Mouse (Mus musculus) Patski (cell line): ENCODE measurements at regions not wholly inside any gene's neighbourhood (a gene's known extent, or its start where the extent isn't known, plus 50 kb on each side); places are given as distances from the start of the nearest gene placed in this dataset.

ENCODE experiments used
- ATAC-seq: fragments of 100-300 bp; one replicate; pipeline ENCODE4 v1.8.0; 2021
- CTCF ChIA-PET: fragments of 350-600 bp; sonication (Branson Sonifier 250); formaldehyde crosslinking; loops from one replicate; lab custom pipeline; 2022; ENCODE audit warnings: inconsistent platforms; lab: Charles Lee
- POLR2A ChIA-PET: fragments of 350-600 bp; sonication (Branson Sonifier 250); formaldehyde crosslinking; loops from one replicate; lab custom pipeline; 2022; ENCODE audit warnings: antibody characterized with exemption, inconsistent platforms; lab: Charles Lee
- DNase-seq: peaks from one replicate; pipeline ENCODE4 v3.0.0-alpha.2; 2011; ENCODE audit warnings: low read depth, low spot score
- H3K27me3 ChIP-seq: fragments of 371-371 bp; one replicate; pipeline ENCODE4 v1.5.1; 2021
- CTCF ChIP-seq: fragments of 100-300 bp; IDR thresholded peaks from one replicate; pipeline ENCODE4 v1.5.1; 2021
- in situ Hi-C: fragments of 300-500 bp; cut with MboI; formaldehyde crosslinking; loops from 3 replicates; pipeline ENCODE4 v1.11.1; 2018; ENCODE audit warnings: low pct_unique_long_range_greater_than_20kb, mixed read lengths

DNA sequence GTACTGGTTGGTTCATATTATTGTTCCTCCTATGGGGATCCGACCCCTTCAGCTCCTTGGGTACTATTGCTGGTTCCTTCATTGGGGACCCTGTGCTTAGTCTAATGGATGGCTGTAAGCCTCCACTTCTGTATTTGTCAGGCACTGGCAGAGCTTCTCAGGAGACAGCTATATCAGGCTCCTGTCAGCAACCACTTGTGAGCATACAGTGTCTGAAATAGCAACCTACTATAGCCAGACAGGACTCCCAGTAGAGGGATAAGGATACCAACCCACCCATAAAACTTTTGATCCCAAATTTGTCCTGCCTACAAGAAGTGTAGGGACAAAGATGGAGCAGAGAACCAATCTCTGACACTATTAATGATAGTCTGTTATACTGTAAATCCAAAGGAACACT is 656.4 kb downstream of the Cetn3 start:
- TF ChIP-seq CTCF, result no peak
- in situ Hi-C loops, result no loop called here
- CTCF ChIA-PET, result no interaction called here
- DNase-seq, result no peak
- no peaks in the 10 kb centered on the region for H3K27me3 ChIP-seq
- no peak for ATAC-seq
- POLR2A ChIA-PET, result no interaction called here

DNA sequence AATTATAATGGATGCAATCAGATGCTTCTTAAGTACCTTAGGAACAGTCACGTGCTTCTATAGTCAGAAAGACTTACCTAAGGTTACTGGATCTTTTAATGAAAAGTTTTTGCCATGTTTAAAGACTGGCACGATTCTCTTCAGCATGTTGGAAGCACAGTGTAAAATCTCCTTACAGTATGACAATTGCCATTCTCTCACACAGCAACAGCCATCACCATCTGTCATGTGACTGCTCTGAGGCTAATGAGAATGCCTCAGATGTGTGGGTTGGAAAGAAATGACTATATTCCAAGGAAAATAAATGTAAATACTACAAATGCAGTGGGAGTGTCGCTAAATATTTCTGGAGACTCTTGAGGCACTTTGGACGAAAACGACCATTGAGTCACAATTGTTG is 670.8 kb downstream of the Cetn3 start:
- H3K27me3 ChIP-seq, result no peaks in the 10 kb centered on the region
- POLR2A ChIA-PET, result no interaction called here
- no peak for TF ChIP-seq CTCF
- ATAC-seq (no peak), DNase-seq (no peak)
- CTCF ChIA-PET, result no interaction called here
- in situ Hi-C loops, result no loop called here

DNA sequence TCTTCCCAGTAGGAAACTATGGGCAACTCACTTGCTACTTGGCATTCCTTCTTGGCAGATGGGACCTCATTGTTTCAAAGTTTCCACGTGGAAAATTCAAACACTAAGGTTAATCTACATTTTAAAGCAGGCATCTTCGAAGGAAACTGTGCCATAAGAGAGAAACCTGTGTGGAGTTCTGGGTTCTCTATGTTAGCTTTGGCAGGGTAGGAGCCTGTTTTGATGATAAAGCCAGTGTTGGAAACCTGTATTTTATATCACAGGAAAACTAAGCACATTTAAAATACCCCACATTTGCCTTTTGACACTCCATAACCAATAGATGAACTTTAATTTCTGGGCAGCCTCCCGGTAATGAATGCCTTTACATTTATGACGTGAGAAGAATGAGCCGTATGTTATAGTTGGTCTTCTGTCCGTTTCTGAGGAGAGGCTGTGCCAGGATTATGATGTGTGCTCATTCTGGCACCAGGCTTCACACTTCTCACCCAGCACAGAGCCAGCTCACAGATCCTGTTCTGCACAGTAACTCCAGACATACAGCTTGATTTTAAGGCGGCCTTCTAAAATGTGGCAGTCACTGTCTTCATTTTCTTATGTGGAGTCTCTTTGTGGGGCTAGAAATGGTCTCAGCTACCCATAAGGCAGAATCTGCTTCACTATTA is 700.5 kb downstream of the Cetn3 start:
- in situ Hi-C loops, result no loop called here
- no peak for ATAC-seq
- no peak for TF ChIP-seq CTCF

DNA sequence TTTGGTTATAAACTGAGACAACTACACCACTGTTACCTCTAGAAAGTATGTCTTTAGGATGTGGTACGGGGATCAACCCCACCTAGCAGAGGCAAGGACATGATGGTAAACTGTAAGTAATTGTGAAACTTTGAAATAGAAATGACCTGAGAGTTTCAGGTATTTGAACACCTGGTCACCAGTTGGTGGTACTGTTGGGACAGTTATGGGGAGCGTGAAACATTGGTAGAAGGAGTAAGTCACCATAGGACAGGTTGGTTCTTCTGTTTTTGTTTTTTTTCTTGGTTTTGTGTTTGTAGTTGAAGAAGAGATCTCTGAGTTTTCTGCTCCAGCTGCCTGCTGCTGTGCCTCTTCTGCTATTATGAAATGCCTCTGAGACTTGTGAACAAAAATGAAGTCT is 713.7 kb downstream of the Cetn3 start:
- no peak for DNase-seq
- POLR2A ChIA-PET, result interaction anchor here (0.7 kb wide), 1 partner anchor 602 kb away, joined by 3 read pairs; no protein-coding TSS in a partner anchor
- TF ChIP-seq CTCF, result no peak
- in situ Hi-C loops, result no loop called here
- no peaks in the 10 kb centered on the region for H3K27me3 ChIP-seq
- ATAC-seq, result no peak
- CTCF ChIA-PET, result no interaction called here

More for the DNA sequence above, 700.5 kb downstream of the Cetn3 start:
- ChIA-PET CTCF (no interaction called here), POLR2A (no interaction called here)
- DNase-seq, result no peak
- no peaks in the 10 kb centered on the region for H3K27me3 ChIP-seq

DNA sequence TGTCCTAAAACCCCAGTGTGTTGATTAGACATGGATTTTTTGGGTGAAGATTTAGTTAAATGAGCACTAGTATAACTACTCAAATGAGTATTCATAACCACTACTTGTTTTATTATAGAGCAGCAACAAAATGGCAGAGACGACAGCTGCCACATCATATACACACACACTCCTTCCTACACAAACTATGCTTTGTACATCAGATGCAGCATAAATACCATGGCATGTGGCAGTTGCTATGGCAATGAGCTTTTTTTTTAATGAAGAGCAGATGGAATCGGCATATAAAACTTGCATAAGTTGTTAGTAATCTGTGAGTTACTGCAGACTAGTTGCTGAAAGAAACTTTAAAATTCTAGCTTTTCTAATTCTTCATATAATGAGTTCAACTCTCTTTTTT is 725.3 kb downstream of the Cetn3 start:
- DNase-seq (no peak), ATAC-seq (no peak)
- H3K27me3 ChIP-seq, result no peaks in the 10 kb centered on the region
- no peak for TF ChIP-seq CTCF
- ChIA-PET CTCF (no interaction called here), POLR2A (no interaction called here)
- in situ Hi-C loops, result no loop called here

DNA sequence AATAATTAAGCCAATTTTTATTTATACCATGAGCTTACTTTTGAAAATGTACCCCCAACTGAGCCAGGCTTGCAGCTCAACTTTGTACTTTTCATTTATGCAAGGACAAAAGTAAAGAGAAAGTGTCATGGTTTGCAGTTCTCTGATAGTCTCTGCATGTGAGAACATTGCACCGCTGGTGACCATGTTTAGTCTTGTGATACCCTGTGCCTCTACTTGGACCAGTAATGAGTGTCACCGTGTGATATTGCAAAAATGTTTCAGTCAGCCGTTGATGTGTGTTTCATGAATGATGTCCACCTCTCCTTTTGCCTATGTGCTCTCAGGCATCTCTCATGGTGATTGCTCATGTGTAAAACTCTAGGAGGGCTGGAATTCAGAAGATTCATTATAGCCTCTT is 726.6 kb downstream of the Cetn3 start:
- ChIA-PET POLR2A (no interaction called here), CTCF (no interaction called here)
- in situ Hi-C loops, result no loop called here
- DNase-seq (no peak), ATAC-seq (no peak)
- no peak for TF ChIP-seq CTCF
- H3K27me3 ChIP-seq, result no peaks in the 10 kb centered on the region
